Mouse (Mus musculus) neural tube, embryonic 10.5 days (tissue): Measurements from ENCODE around the gene Fads3.

Experiments used
- DNase-seq: peaks from one replicate; pipeline ENCODE4 v3.0.0-alpha.2; 2017; ENCODE audit warnings: low spot score; ENCODE audit errors: extremely low spot score

The Fads3 gene

GRCm38 (mm10) chr19:10019214-10019760 lies 22.1 kb upstream of the Fads3 start:
- DNase-seq: no peak

- DNase-seq: no peak
Measured at GRCm38 (mm10) chr19:10021981-10022380, 19.4 kb upstream of the Fads3 start.

DNA sequence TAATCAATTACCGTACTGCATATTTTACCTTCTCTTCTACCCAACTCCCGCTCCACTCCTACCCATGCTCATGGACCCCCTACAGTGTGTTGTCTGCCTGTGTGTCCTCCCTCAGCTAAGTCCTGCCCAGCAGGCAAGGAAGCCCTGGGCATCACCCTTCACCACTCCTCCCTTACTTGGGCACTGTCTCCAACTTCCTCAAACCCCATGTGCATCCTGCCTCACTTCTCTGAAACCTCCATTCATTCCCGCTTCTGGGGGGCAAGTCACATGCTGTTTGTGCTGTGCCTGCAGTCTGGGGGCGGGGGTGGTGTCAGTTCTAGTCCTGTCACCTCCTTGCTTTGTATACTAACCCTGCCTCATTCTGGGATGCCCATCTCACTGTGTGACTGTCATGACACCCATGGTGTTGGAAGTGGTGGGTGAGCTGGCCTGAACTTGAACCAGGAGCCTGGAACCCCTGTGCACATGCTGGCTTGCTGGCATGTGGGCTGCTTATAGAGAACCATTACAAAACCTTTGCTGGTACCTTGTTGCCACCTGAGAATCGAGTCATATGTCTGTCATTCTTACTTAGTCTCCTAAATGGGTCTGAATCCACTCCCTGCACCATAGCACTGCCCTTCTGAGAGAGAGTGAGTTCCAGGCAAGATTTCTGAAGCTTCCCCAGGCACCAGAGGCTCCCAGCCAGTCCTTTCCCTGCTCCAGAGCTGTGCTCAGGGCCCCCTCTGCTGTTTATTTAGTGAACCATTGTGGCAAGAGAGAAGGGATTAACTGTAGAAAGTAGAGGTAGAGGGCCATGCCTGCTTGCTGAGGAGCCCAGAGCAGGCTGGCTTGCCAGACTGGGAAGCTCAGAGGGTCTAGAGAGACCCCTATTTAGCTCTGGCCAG lies 18.7 kb upstream of the Fads3 start:
- DNase-seq: no peak

GRCm38 (mm10) chr19:10023304-10023758 lies 18.0 kb upstream of the Fads3 start:
- no peak for DNase-seq

DNA sequence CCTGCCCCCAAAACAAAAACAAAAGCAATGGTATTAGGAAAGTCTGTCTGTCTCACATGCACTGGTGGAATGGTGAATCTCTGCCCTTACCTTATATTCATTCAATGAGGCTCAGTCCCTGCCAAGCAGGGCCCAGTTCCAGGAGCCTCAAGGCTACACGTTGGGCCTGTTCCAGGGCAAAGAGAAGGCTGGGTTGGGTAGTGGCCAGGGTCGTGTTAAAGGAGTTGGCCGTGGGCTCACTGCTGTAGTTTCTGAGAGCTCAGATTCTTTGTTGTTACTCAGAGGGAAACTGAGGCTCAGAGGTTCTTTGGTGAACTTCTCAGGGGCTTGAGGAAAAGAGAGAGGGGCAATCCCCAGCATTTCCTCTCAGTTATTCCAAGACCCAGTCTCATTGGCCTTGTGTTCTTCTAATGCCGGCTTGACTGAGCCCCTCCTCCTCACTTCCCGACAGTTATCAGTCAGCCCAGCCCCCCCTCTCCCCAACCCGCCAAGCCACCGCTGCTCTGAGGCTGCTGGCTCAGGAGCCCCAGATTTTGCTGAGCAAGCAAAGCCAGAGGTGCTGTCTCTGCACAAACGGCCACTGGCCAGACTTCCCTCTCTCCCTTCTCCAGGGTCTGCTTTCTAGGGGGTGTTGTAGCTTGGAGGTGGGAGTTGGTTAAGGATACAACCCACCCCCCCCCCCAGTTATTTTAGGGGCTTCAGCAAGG lies 16.0 kb upstream of the Fads3 start:
- DNase-seq: no peak

DNA sequence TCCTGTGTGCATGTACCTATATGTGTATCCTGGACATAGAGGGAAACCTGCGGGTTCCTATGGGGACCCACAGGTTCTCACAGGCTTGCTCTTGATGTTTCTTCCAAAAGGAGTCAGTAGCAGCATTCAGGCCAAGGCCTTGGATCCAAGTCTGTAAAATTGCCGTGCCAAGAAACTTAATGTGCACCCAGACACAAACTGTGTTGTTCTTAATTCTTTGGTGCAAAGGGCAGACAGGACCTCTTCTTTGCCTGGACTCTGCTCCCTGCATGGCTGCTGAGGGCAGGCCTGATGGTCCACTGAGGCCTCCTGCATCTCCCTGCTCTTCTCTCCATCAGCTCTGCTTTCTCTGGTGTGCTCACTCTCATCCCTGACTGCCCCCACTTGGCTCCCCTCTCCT lies 11.6 kb upstream of the Fads3 start:
- DNase-seq: no peak

DNA sequence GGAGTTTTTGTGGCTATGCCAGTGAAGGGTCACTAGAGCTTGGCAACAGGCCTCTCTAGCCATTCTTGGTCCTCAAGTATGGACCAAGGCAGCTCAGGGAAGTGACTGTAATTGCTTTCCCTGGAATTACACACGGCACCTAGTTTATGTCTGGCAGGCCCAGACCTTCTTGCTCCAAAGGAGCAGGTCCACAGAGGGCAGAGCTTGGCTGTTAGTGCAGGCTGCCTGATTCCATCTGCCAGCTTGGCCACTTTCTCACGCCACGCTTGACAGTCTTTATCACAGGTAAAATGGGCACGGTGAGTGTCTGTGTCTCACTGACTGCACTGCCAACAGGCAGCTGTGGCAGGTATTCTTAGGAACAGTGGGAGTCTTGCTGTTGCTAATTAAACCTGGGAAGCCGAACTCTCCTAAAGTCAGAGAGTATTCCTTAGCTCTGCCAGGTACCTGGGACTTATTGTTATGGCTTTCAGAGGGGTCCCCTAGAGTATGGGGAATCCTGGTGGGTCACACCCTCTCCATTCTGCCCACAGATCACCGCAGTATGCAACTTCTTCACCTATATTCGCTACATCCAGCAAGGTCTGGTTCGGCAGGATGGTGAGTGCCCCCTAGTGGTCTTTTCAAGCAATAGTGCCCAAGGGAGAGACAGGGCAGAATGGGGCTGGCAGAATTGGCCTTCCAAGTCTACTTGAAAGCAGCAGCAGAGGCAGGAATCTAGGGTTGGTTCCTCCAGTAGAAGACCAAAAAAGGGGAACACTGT lies 8.0 kb upstream of the Fads3 start:
- DNase-seq: peak; percentile 60

GRCm38 (mm10) chr19:10034356-10034755 lies 7.0 kb upstream of the Fads3 start:
- no peak for DNase-seq

- DNase-seq: peak; percentile 86
Measured at GRCm38 (mm10) chr19:10034785-10035447, 6.5 kb upstream of the Fads3 start.

DNA sequence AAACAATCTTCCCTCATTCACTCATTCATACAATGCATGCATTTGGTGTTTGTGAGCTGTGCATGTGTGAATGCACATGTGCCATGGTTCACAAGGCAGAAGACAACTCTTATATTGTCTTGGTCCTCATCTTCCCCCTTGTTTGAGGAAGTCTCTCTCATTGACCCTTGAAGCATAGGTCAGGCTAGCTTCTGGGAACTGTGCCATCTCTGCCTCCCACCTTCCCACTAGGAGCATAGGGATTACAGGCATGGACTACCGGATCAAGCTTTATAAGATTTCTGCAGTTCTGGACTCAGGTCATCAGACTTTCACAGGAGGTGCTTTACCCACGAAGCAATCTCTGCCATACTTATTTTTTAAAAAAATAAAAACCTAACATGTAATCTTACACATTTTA lies 3.8 kb upstream of the Fads3 start:
- no peak for DNase-seq

DNA sequence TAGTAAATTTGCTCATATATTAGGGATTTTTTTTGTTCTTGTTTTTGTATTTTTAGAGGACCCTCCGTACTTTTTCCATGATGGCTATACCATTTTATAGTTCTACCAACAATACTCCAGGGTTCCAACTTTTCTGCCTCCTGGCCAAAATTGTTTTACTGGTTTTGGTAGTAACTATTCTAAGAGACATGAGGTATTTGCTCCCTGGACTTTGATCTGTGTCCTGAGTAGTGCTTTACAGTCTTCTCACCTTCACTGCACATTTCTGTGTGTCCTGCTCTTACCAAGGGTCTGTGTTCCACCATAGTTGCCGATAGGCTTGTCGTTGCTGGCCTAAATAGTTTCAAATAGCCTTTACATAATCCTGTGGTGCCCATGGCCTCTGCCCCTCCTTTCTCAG lies 3.0 kb upstream of the Fads3 start:
- no peak for DNase-seq

GRCm38 (mm10) chr19:10038910-10039309 lies 2.5 kb upstream of the Fads3 start:
- DNase-seq: no peak

DNA sequence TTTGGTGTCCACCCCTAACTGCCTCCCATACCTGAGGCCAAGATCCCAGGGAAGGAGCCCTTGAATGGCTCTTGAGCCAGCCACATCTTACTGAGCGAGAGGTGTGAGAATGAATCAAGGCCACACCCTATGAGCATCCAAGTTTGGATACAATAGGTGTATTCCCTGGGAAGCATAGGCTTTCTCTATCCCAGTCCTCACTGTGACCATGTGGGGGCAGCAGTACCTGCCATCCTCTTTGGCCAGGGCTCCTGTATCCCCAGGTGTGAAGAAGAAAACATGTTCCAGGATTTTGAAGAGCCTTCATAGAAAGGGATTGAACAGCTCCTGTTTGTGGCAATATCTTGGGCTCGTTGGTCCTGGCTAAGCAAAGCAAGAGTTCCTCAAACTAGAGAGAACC lies 1.8 kb upstream of the Fads3 start:
- DNase-seq: no peak

GRCm38 (mm10) chr19:10040866-10041387 lies 442 bp upstream of the Fads3 start:
- no peak for DNase-seq

- no peak for DNase-seq
Measured at GRCm38 (mm10) chr19:10042232-10042631, 863 bp downstream of the Fads3 start.

GRCm38 (mm10) chr19:10042816-10043215 lies 1.4 kb downstream of the Fads3 start:
- DNase-seq: no peak

- no peak for DNase-seq
Measured at GRCm38 (mm10) chr19:10043643-10044042, 2.3 kb downstream of the Fads3 start.

- DNase-seq: no peak
Measured at GRCm38 (mm10) chr19:10045707-10046106, 4.3 kb downstream of the Fads3 start.

DNA sequence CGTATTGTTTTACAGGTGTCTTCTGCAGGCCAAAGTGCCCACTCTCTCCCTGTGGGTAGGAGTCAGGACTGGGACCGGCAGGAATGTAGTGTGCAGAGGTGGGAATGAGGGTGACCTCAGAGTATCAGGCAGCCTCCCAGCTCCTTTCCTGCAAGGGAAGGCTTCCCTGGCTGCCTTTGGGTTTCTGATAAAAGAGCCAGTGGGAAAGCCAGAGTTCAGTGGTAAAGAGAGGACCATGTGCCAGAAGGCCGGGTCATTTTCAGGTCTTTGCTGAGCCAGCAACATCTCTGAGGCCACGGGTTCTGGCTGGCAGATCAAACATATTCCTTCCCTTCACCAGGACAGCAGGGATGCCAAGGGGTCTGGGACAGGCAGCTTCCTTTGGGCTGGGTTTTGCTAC lies 5.0 kb downstream of the Fads3 start:
- no peak for DNase-seq

DNA sequence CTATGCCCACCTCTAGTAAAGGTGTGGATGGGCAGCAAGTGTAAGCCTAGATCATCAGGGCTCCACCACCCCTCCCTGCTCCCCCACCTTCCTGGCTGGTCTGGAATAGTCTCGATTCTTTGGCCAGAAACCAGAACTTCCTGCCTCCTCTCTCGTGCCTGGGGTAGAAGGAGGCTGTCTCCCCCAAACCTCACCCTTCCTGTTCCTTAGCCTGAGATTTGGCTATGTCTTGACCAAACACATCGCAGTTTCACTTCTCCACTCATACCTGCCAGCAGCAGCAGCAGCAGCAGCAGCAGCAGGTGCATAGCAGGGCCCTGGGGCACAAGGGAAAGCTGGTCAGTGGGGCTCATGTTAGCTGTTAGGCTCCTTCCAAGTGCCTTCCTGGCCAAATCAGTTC lies 5.6 kb downstream of the Fads3 start:
- DNase-seq: no peak

- DNase-seq: no peak
Measured at GRCm38 (mm10) chr19:10049533-10049932, 8.2 kb downstream of the Fads3 start.
